Mouse (Mus musculus) CH12.LX (cell line): ENCODE data around the gene Gss. TPM values are rescaled to one million over a fixed set of nuclear protein-coding genes. Genes with fewer than 3 reads are reported as not detected.
A peak's percentile ranks its signal among the peaks of the same experiment; 100 is the strongest.

Source experiments
- DNase-seq: peaks from one replicate; pipeline ENCODE4 v3.0.0-alpha.2; 2013; ENCODE audit errors: extremely low read depth
- H3K27ac ChIP-seq: 2 replicates; pipeline ENCODE4 v1.5.1; 2012; ENCODE audit warnings: low read depth, mild to moderate bottlenecking, control low read depth, moderate library complexity; ENCODE audit not compliant: insufficient read depth
- H3K27me3 ChIP-seq: replicated peaks from 2 replicates; pipeline ENCODE3; 2012; ENCODE audit warnings: inconsistent platforms
- H3K36me3 ChIP-seq, 2 experiments: replicated peaks in 1 of 2; 2 replicates each; pipeline versions ENCODE3 to v1.6.1; 2012; ENCODE audit warnings: inconsistent platforms in 1 of 2, low read length in 1 of 2, mild to moderate bottlenecking in 1 of 2, mixed read lengths in 1 of 2, moderate library complexity in 1 of 2; ENCODE audit not compliant: control insufficient read depth in 1 of 2, insufficient read depth in 1 of 2
- H3K4me1 ChIP-seq, 2 experiments: 2 replicates each; pipeline ENCODE4 v1.6.1; 2012; ENCODE audit warnings: inconsistent platforms in 1 of 2, moderate library complexity in 1 of 2; ENCODE audit not compliant: insufficient read depth in 2 of 2, control insufficient read depth in 1 of 2
- H3K4me2 ChIP-seq: 2 replicates; pipeline ENCODE4 v1.6.1; 2012; ENCODE audit warnings: low read depth, mild to moderate bottlenecking, control low read depth; ENCODE audit not compliant: poor library complexity, insufficient read depth, severe bottlenecking
- H3K4me3 ChIP-seq, 3 experiments: fragments of 150-350 bp in 1 of 3; sonication (generic) in 1 of 3; replicated peaks in 1 of 3; 2 replicates each; pipeline versions ENCODE3 to v1.5.1; 2011 to 2012; ENCODE audit warnings: low read depth in 2 of 3, low read length in 2 of 3, mild to moderate bottlenecking in 2 of 3, moderate library complexity in 2 of 3, control low read depth in 1 of 3, improper control_type of control experiment in 1 of 3, inconsistent platforms in 1 of 3, mixed read lengths in 1 of 3; ENCODE audit not compliant: poor library complexity in 1 of 3
- H3K79me2 ChIP-seq: replicated peaks from 2 replicates; pipeline ENCODE4 v1.6.1; 2012; ENCODE audit warnings: mild to moderate bottlenecking, moderate library complexity; ENCODE audit not compliant: control insufficient read depth, poor library complexity, insufficient read depth, severe bottlenecking; ENCODE audit errors: extremely low read depth
- H3K9ac ChIP-seq: 2 replicates; pipeline ENCODE4 v1.6.1; 2012; ENCODE audit warnings: low read depth, mild to moderate bottlenecking, control low read depth, moderate library complexity; ENCODE audit not compliant: insufficient read depth
- H3K9me3 ChIP-seq: replicated peaks from 2 replicates; pipeline ENCODE3; 2012; ENCODE audit warnings: low read length, inconsistent platforms, mixed read lengths
- BHLHE40 ChIP-seq: IDR thresholded peaks from 2 replicates; pipeline ENCODE4 v1.6.1; 2011; ENCODE audit warnings: mild to moderate bottlenecking, low read depth, low read length, improper control_type of control experiment
- CHD1 ChIP-seq: IDR thresholded peaks from 2 replicates; pipeline ENCODE4 v1.6.1; 2012; ENCODE audit warnings: low read depth, low read length, improper control_type of control experiment, inconsistent platforms
- CHD2 ChIP-seq: IDR thresholded peaks from 2 replicates; pipeline ENCODE4 v1.6.1; 2011; ENCODE audit warnings: low read length, improper control_type of control experiment
- E2F4 ChIP-seq: IDR thresholded peaks from 2 replicates; pipeline ENCODE4 v1.6.1; 2011; ENCODE audit warnings: low read depth, low read length, improper control_type of control experiment; ENCODE audit not compliant: insufficient replicate concordance
- ELF1 ChIP-seq: IDR thresholded peaks from 2 replicates; pipeline ENCODE4 v1.6.1; 2014; ENCODE audit warnings: low read depth, mild to moderate bottlenecking, inconsistent platforms, low read length, improper control_type of control experiment
- EP300 ChIP-seq: IDR thresholded peaks from 2 replicates; pipeline ENCODE4 v1.6.1; 2011; ENCODE audit warnings: low read length, improper control_type of control experiment
- ETS1 ChIP-seq: conservative IDR thresholded peaks from 2 replicates; pipeline ENCODE4 v1.6.1; 2012; ENCODE audit warnings: low read depth, mild to moderate bottlenecking, inconsistent platforms, low read length, improper control_type of control experiment, moderate library complexity
- GABPA ChIP-seq: IDR thresholded peaks from 2 replicates; pipeline ENCODE4 v1.6.1; 2012; ENCODE audit warnings: low read depth, low read length, improper control_type of control experiment, inconsistent platforms; ENCODE audit not compliant: insufficient replicate concordance
- IRF4 ChIP-seq: IDR thresholded peaks from 2 replicates; pipeline ENCODE4 v1.6.1; 2014; ENCODE audit warnings: low read depth, mild to moderate bottlenecking, inconsistent platforms, low read length, improper control_type of control experiment
- JUND ChIP-seq: conservative IDR thresholded peaks from 2 replicates; pipeline ENCODE4 v1.6.1; 2011; ENCODE audit warnings: low read depth, low read length, improper control_type of control experiment
- KAT2A ChIP-seq: IDR thresholded peaks from 2 replicates; pipeline ENCODE4 v1.6.1; 2012; ENCODE audit warnings: low read length, improper control_type of control experiment, inconsistent platforms; ENCODE audit not compliant: insufficient replicate concordance
- MAFK ChIP-seq: IDR thresholded peaks from 2 replicates; pipeline ENCODE4 v1.6.1; 2011; ENCODE audit warnings: low read length, improper control_type of control experiment; ENCODE audit not compliant: insufficient replicate concordance
- MEF2A ChIP-seq: IDR thresholded peaks from 2 replicates; pipeline ENCODE4 v1.6.1; 2014; ENCODE audit warnings: low read depth, mild to moderate bottlenecking, inconsistent platforms, low read length, improper control_type of control experiment, borderline replicate concordance
- MXI1 ChIP-seq: IDR thresholded peaks from 2 replicates; pipeline ENCODE4 v1.6.1; 2011; ENCODE audit warnings: mild to moderate bottlenecking, low read depth, low read length, improper control_type of control experiment
- NRF1 ChIP-seq: IDR thresholded peaks from 2 replicates; pipeline ENCODE4 v1.6.1; 2014; ENCODE audit warnings: low read depth, mild to moderate bottlenecking, inconsistent platforms, low read length, improper control_type of control experiment, moderate library complexity
- PAX5 ChIP-seq: IDR thresholded peaks from 2 replicates; pipeline ENCODE4 v1.6.1; 2012; ENCODE audit warnings: low read length, inconsistent platforms, mixed read lengths
- POLR2A ChIP-seq: IDR thresholded peaks from 2 replicates; pipeline ENCODE4 v1.6.1; 2011; ENCODE audit warnings: low read depth, mild to moderate bottlenecking, improper control_type of control experiment, low read length
- POLR2AphosphoS2 ChIP-seq: IDR thresholded peaks from 2 replicates; pipeline ENCODE4 v1.6.1; 2011; ENCODE audit warnings: low read depth, low read length, improper control_type of control experiment
- SIN3A ChIP-seq: IDR thresholded peaks from 2 replicates; pipeline ENCODE4 v1.6.1; 2012; ENCODE audit warnings: low read length, improper control_type of control experiment, inconsistent platforms
- SMC3 ChIP-seq: IDR thresholded peaks from 2 replicates; pipeline ENCODE4 v1.6.1; 2011; ENCODE audit warnings: low read depth, low read length, improper control_type of control experiment
- TCF12 ChIP-seq: IDR thresholded peaks from 2 replicates; pipeline ENCODE4 v1.6.1; 2014; ENCODE audit warnings: low read depth, mild to moderate bottlenecking, inconsistent platforms, low read length, improper control_type of control experiment
- USF1 ChIP-seq: IDR thresholded peaks from 2 replicates; pipeline ENCODE4 v1.6.1; 2014; ENCODE audit warnings: low read depth, mild to moderate bottlenecking, inconsistent platforms, low read length, improper control_type of control experiment
- USF2 ChIP-seq: conservative IDR thresholded peaks from 2 replicates; pipeline ENCODE4 v1.6.1; 2011; ENCODE audit warnings: low read depth, low read length, improper control_type of control experiment
- ZC3H11A ChIP-seq: IDR thresholded peaks from 2 replicates; pipeline ENCODE4 v1.6.1; 2012; ENCODE audit warnings: low read depth, mild to moderate bottlenecking, inconsistent platforms, low read length, improper control_type of control experiment
- ZKSCAN1 ChIP-seq: IDR thresholded peaks from 2 replicates; pipeline ENCODE4 v1.6.1; 2012; ENCODE audit warnings: low read depth, inconsistent platforms, low read length, improper control_type of control experiment, borderline replicate concordance
- ZMIZ1 ChIP-seq: IDR thresholded peaks from 2 replicates; pipeline ENCODE4 v1.6.1; 2012; ENCODE audit warnings: low read depth, mild to moderate bottlenecking, inconsistent platforms, low read length, improper control_type of control experiment
- dilution Hi-C: fragments of 300-500 bp; cut with MboI; formaldehyde crosslinking; loops from 2 replicates; pipeline ENCODE4 v1.14.3; 2020; ENCODE audit warnings: low sequenced_read_pairs; ENCODE audit not compliant: extremely low pct_unique_long_range_greater_than_20kb, extremely low pct_ligation_motif_present
- in situ Hi-C: fragments of 300-500 bp; cut with MboI; formaldehyde crosslinking; loops from 3 replicates; pipeline ENCODE4 v1.14.3; 2019; ENCODE audit warnings: low sequenced_read_pairs, low pct_ligation_motif_present, low pct_unique_long_range_greater_than_20kb, mixed read lengths
- polyA plus RNA-seq: library from polyadenylated mRNA; unstranded; fragments of >175 nt; gene quantifications from 2 replicates; pipeline ENCODE4 v1.2.1, GENCODE M21; 2012; ENCODE audit warnings: low read depth; ENCODE audit not compliant: insufficient read length
- total RNA-seq, 2 experiments: library from RNA; depleted of rRNA; stranded (reverse); fragments of 300-350 nt in 1 of 2; fragments of >200 nt in 1 of 2; gene quantifications; 2 replicates each; pipeline ENCODE4 v1.2.3; 2012 to 2014

Gene Gss
- total and polyA plus RNA-seq, 3 experiments: 17.3 to 21.9 (median 18.0) TPM

DNA sequence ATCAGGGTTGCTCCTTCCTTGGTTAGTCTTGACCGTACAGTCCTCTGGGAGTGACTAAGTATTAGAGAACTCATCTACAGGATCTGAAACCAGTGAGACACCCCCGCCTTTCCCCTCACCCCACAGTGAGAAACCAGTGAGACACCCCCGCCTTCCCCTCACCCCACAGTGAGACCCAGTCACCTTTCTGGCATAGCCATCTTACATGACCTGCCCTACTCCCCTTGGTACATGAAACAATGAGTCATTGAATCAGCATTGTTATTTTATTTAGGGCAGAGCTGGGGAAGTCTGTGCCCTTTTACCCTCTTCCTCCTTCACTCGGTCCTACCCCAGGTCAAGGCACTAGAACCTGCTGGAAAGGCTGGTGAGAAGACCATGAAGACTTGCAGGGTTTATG lies 29.7 kb downstream of the Gss start:
- DNase-seq: peak; percentile 12
- in situ Hi-C loops (no loop called here), dilution Hi-C loops (no loop called here)
- Histone ChIP-seq H3K27ac (no peak overlapping the region), H3K4me2 (no peak overlapping the region), H3K4me3 (no peak overlapping the region), H3K9ac (no peak overlapping the region), H3K36me3 (peaks cover 3 to 45% of the 10 kb centered on the region in 2 experiments), H3K4me1 (peaks cover 0 to 13% of the 10 kb centered on the region in 2 experiments; a peak in 1 of 4 replicates), H3K27me3 (no peaks in the 10 kb centered on the region), H3K79me2 (no peaks in the 10 kb centered on the region), H3K9me3 (no peaks in the 10 kb centered on the region)
- TF ChIP-seq ELF1 (no peak), CHD2 (0 out of 2 replicates have a peak, but pooled peaks have one; percentile 24)

DNA sequence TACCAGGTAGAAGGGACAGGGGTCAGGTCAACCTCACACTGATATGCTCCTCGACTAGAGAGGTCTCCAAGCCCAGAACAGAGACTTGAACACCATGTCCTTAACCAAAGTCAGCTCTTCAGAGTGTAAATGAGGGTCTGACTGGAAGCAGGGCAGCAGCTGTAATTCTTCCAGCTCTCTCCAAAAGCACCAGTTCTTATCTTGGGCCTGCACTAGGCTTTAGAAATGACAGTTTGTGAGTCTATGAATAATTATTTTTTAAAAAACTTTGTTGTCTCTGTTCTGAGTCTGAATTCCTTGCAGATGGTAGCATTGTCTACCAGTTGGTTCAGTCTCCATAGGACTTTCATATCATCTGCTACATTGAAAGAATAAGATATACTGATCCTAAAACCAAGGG lies 30.4 kb downstream of the Gss start:
- Histone ChIP-seq H3K79me2 (no peaks in the 10 kb centered on the region), H3K4me3 (no peak overlapping the region), H3K9ac (no peak overlapping the region), H3K4me1 (peaks cover 0 to 13% of the 10 kb centered on the region in 2 experiments; a peak in 1 of 4 replicates), H3K4me2 (no peak overlapping the region), H3K27ac (no peak overlapping the region), H3K9me3 (no peaks in the 10 kb centered on the region), H3K36me3 (peaks cover 3 to 38% of the 10 kb centered on the region in 2 experiments), H3K27me3 (no peaks in the 10 kb centered on the region)
- TF ChIP-seq ELF1 (no peak), BHLHE40 (no peak), MEF2A (no peak), USF2 (no peak), E2F4 (no peak), MXI1 (no peak), EP300 (no peak), SMC3 (no peak), ZMIZ1 (no peak), KAT2A (no peak), NRF1 (no peak), JUND (no peak)
- DNase-seq: no peak
- dilution Hi-C loops (no loop called here), in situ Hi-C loops (no loop called here)

DNA sequence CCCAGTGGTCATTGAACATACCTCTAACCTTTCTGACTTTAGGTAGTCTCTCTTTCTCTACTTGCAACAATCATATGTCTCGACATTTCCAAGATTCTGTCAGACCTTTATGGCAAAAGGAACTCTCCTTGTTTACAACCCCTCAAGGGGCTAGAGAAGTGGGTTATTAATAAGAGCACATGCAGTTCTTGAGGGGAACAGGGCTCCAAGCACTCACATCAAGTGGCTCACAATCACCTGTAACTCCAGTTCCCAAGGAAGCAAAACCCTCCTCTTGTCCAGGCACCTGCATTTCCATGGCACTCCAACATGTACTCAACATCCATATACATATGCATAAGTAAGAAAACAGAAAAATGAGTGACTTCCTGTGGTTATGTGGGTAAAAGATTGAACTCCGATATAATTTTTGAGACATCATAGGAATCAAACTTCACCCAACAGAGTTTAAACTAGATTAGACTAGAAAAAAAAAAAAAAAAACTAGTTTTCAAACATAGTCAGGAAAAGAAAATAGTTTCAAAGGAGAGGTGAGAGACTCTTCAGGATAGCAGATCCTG lies 38.1 kb downstream of the Gss start:
- Histone ChIP-seq H3K27me3 (no peaks in the 10 kb centered on the region), H3K79me2 (no peaks in the 10 kb centered on the region), H3K9ac (no peak overlapping the region), H3K4me2 (no peak overlapping the region), H3K36me3 (no peaks in the 10 kb centered on the region), H3K9me3 (no peaks in the 10 kb centered on the region), H3K4me1 (no peaks in the 10 kb centered on the region), H3K27ac (no peak overlapping the region), H3K4me3 (no peak overlapping the region)
- no peak for DNase-seq
- in situ Hi-C loops (no loop called here), dilution Hi-C loops (no loop called here)
- TF ChIP-seq CHD1 (no peak), GABPA (no peak), ETS1 (no peak), POLR2AphosphoS2 (no peak), POLR2A (no peak), ZKSCAN1 (no peak), SIN3A (no peak), TCF12 (no peak), ZMIZ1 (no peak), PAX5 (no peak), IRF4 (no peak), JUND (no peak), NRF1 (no peak), MEF2A (no peak), MAFK (no peak), ZC3H11A (no peak), USF1 (no peak), SMC3 (no peak)
